Mouse (Mus musculus): Measurements from ENCODE around the gene Hebp1. TPM values are rescaled to one million over a fixed set of nuclear protein-coding genes. Genes with fewer than 3 reads are reported as not detected.

Hebp1 gene
- polyA plus RNA-seq, 1 experiment from 2014 or later: 7.6 TPM

DNA sequence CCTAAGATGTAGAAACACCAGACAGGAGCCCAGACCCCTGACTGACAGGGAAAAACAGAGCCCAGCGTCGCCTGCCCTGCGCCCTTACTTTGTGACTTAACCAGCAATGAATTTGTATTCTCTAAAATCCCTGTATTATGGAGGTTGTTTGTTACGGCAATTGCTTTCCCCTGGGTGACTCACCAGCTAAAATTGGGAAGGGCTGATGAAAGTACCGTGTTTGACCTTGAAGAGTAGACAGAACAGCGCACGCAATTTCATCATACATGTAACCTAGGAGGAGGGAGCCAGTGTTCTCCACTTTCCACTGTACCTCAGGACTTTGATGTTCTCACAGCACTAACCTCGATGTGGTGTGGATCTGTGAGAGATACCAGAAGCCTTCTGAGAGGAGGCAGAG is 4.8 kb downstream of the Hebp1 start:
- H3K36me3 ChIP-seq (replicated peaks): no peaks in the 10 kb centered on the region
- H3K27ac ChIP-seq: no peak overlapping the region
- H3K4me1 ChIP-seq: peaks cover 27% of the 10 kb centered on the region
- WGBS: 77% methylated on average over 8 of the region's 8 CpGs
- DNase-seq (ENCODE audit: extremely low spot score, low spot score): no peak
- no peaks in the 10 kb centered on the region for H3K9me3 ChIP-seq
- H3K4me3 ChIP-seq: no peak overlapping the region
- H3K27me3 ChIP-seq (ENCODE audit: poor library complexity, severe bottlenecking): peaks cover 12% of the 10 kb centered on the region

DNA sequence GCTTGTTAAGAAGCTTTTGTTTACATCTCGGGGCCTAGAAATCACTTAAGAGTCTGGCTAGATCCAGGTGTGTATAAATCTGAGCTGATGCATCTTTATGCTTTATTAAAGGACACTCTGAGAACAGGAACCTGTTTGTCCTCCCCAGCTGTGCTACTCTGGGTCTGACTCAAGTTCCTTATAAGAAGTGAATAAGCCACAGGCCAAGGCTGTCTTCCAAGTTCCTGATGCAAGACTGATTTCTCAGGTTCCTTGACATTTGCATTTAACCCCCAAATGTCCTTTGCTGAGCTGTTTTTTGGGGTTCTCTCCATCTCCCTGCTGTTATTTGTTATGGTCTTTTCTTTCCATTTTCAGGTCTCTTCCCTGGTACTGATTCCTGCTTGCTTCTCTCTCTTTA is 5.9 kb downstream of the Hebp1 start:
- H3K36me3 ChIP-seq (replicated peaks): no peaks in the 10 kb centered on the region
- 89% methylated on average over 1 of the region's 1 CpGs for WGBS
- H3K9me3 ChIP-seq: no peaks in the 10 kb centered on the region
- H3K27me3 ChIP-seq (ENCODE audit: poor library complexity, severe bottlenecking): peaks cover 5% of the 10 kb centered on the region
- H3K4me3 ChIP-seq: no peak overlapping the region
- H3K4me1 ChIP-seq: peaks cover 20% of the 10 kb centered on the region
- H3K27ac ChIP-seq: no peak overlapping the region
- DNase-seq (ENCODE audit: extremely low spot score, low spot score): no peak

DNA sequence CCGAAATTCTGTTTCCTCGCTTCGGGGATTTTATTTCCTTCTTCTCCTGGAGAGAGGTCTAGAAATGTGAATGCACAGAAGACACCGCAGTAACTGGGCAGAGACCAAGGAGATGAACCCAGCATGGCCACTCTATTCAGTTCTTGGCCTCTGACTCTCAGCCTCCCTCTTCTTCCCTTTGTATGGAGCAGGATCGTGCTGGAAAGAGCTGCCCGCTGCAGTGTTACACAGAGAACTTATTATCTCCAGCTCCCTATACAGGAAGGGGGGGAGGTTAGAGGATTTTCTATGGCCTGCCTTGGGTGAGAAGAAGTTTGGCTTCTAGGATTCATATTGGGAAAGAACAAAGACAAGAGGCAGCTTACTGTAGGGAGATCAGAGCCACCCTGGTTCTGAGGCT is 7.7 kb downstream of the Hebp1 start:
- DNase-seq (ENCODE audit: extremely low spot score, low spot score): no peak
- no peaks in the 10 kb centered on the region for H3K27me3 ChIP-seq (ENCODE audit: poor library complexity, severe bottlenecking)
- H3K36me3 ChIP-seq (replicated peaks): no peaks in the 10 kb centered on the region
- H3K9me3 ChIP-seq: no peaks in the 10 kb centered on the region
- H3K4me1 ChIP-seq: peaks cover 20% of the 10 kb centered on the region
- H3K4me3 ChIP-seq: no peak overlapping the region
- 0 out of 2 replicates have a peak overlapping the region, but pooled peaks have one; percentile 33 for H3K27ac ChIP-seq
- WGBS: 65% methylated on average over 6 of the region's 6 CpGs

DNA sequence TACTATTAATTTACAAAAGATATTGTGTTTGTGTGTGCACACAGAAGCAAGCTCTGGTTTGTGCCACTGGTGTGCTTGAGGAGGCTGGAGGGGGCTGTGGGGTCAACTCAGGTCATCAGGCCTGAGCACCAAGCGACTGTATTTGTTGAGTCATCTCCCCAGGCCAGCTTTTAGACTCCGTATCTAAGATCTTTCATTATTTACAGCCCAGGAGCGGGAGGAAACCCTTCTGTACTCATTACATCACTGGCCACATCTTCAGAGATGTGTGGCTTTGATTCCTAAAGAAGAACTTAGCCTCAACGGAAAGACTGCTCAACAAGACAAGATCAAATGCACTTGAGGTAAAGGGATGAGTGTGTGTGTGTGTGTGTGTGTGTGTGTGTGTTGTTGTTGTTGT is 9.2 kb downstream of the Hebp1 start:
- Histone ChIP-seq H3K27me3 (ENCODE audit: poor library complexity, severe bottlenecking) (no peaks in the 10 kb centered on the region), H3K4me1 (peaks cover 15% of the 10 kb centered on the region), H3K36me3 (replicated peaks) (no peaks in the 10 kb centered on the region), H3K27ac (no peak overlapping the region), H3K4me3 (no peak overlapping the region), H3K9me3 (no peaks in the 10 kb centered on the region)
- DNase-seq (ENCODE audit: extremely low spot score, low spot score): no peak
- 77% methylated on average over 4 of the region's 4 CpGs for WGBS

DNA sequence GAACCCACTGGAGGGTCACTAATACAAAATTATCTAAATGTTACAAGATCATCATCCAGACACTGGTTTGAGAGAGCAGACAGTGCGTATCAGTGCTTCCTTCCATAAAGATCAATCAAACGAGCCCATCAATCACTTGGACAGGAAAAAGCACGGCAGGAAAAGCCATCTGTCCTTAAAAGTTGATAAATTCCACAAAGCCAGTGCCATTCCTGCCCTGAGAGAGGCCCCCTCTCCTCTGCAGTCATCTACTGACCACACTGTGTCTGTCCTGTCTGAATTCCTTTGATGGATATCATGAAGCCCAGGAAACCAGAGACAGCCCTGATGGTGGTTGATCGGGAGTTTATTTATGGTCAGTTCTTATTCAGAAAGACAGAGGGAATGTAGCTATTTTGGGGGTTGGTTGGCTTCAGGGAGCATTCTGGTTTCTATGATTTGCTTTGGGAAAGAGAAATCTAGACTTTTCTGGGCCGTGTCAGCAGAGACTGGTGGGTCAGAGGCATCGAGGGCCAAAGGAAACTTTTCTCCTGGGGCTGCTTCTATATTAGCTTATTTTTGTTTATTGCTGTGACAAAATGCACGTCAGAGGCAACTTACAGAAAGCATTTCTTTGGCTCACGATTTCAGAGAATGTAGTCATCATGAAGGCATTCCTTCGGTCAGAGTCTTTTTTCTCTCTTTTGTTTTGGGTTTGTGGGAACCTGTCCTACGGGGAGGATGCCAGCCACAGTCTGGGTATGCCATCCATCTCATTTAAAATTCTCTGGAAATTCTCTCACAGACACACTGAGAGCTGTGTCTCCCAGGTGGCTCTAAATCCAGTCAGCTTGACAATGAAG is 10.5 kb downstream of the Hebp1 start:
- no peak for DNase-seq (ENCODE audit: extremely low spot score, low spot score)

DNA sequence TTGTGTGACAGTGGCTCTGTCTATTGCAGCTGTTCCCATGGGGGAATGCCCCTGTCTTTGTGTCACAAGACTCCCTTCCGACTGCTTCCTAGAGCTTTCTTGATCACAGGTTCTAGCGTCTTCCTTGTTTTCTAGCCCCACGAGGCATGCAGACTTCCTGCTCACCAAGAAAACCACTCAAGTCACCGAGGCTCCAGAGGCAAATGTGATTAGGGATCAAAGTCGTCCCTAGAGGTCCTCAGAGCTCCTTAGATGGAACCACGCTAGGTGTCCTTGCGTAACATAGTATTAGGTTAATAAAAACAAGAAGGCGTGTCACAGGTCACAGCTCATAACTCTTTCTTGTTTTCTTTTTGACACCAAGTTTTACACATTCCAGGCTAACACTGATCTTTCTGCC is 13.9 kb downstream of the Hebp1 start:
- no peaks in the 10 kb centered on the region for H3K36me3 ChIP-seq (replicated peaks)
- peaks cover 17% of the 10 kb centered on the region for H3K27me3 ChIP-seq (ENCODE audit: poor library complexity, severe bottlenecking)
- no peak overlapping the region for H3K4me3 ChIP-seq
- no peak overlapping the region for H3K27ac ChIP-seq
- no peak for DNase-seq (ENCODE audit: extremely low spot score, low spot score)
- no peaks in the 10 kb centered on the region for H3K9me3 ChIP-seq
- WGBS: 58% methylated on average over 8 of the region's 8 CpGs
- peaks cover 4% of the 10 kb centered on the region; the same call in 1 of the 2 replicates for H3K4me1 ChIP-seq

More for the DNA sequence above, 10.5 kb downstream of the Hebp1 start:
- Histone ChIP-seq H3K4me3 (no peak overlapping the region), H3K36me3 (replicated peaks) (no peaks in the 10 kb centered on the region), H3K4me1 (peaks cover 9% of the 10 kb centered on the region), H3K27me3 (ENCODE audit: poor library complexity, severe bottlenecking) (no peaks in the 10 kb centered on the region), H3K9me3 (no peaks in the 10 kb centered on the region), H3K27ac (no peak overlapping the region)
- WGBS: 88% methylated on average over 10 of the region's 10 CpGs

DNA sequence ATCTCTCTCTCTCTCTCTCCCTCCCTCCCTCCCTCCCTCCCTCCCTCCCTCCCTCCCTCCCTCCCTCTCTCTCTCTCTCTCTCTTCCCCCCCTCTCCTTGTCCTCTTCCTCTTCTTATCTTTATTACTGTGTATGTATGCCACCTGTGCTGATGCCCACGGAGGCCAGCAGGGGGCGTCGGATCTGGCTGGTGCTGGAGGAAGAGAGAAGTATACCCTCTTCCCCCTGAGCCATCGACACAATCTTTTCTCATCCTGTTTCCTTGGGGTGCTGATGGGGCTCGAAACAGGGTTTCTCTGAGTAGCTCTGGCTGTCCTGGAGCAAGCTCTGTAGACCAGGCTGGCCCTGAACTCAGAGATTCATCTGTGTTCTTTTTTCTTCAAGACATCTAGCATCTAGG is 14.9 kb downstream of the Hebp1 start:
- WGBS: 48% methylated on average over 5 of the region's 5 CpGs
- DNase-seq (ENCODE audit: extremely low spot score, low spot score): no peak
- H3K4me3 ChIP-seq: no peak overlapping the region
- H3K27me3 ChIP-seq (ENCODE audit: poor library complexity, severe bottlenecking): peaks cover 22% of the 10 kb centered on the region
- H3K9me3 ChIP-seq: no peaks in the 10 kb centered on the region
- H3K36me3 ChIP-seq (replicated peaks): no peaks in the 10 kb centered on the region
- H3K27ac ChIP-seq: no peak overlapping the region
- peaks cover 4% of the 10 kb centered on the region; the same call in 1 of the 2 replicates for H3K4me1 ChIP-seq

DNA sequence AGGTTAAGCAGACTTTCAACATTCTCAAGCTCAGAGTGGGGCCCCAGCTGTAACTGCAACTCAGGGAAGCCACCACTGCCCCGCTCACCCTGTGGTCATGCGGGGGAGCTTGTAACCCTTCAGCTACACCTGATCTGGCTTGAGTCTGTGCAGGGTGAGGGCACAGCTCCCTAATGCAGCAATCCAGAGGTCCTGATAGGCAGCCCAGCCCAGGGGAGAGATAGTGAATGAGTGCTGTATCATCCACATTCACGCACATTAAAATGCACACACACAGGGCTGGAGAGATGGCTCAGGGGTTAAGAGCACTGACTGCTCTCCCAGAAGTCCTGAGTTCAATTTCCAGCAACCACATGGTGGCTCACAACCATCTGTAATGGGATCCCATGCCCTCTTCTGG is 19.2 kb downstream of the Hebp1 start:
- Histone ChIP-seq H3K27me3 (ENCODE audit: poor library complexity, severe bottlenecking) (peaks cover 22% of the 10 kb centered on the region), H3K27ac (no peak overlapping the region), H3K4me3 (no peak overlapping the region), H3K9me3 (no peaks in the 10 kb centered on the region), H3K4me1 (peaks cover 4% of the 10 kb centered on the region; the same call in 1 of the 2 replicates), H3K36me3 (replicated peaks) (no peaks in the 10 kb centered on the region)
- 61% methylated on average over 3 of the region's 3 CpGs for WGBS
- DNase-seq (ENCODE audit: extremely low spot score, low spot score): no peak

- H3K4me1 ChIP-seq: peaks cover 4% of the 10 kb centered on the region; the same call in 1 of the 2 replicates
- no peak for DNase-seq (ENCODE audit: extremely low spot score, low spot score)
Measured at GRCm38 (mm10) chr6:135177271-135177670, 20.6 kb downstream of the Hebp1 start.

DNA sequence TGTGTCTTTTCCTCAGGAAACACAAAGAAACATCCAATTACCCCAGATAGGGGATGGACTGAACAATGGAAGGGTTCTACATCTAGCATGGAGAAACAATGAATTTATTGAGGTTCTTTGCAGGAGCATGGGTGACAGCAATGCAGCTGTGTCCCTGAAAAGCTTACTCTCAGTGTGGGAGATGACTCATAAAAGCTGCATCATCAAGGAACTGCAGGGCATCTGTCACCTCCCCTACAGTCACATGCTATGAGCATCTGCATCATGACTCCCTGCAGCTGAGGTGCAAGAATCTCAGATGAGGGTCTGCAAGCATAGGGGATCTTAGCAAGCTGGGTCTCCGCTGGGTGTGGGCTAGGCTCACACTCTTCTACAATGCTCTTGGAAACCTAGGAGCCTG is 22.8 kb downstream of the Hebp1 start:
- no peak overlapping the region for H3K27ac ChIP-seq
- no peak overlapping the region for H3K4me3 ChIP-seq
- H3K27me3 ChIP-seq (ENCODE audit: poor library complexity, severe bottlenecking): peaks cover 13% of the 10 kb centered on the region
- no peak for DNase-seq (ENCODE audit: extremely low spot score, low spot score)
- H3K9me3 ChIP-seq: peaks cover 3% of the 10 kb centered on the region; the same call in 1 of the 2 replicates
- H3K4me1 ChIP-seq: peaks cover 1% of the 10 kb centered on the region; the same call in 1 of the 2 replicates
- 97% methylated on average over 1 of the region's 1 CpGs for WGBS
- H3K36me3 ChIP-seq (replicated peaks): no peaks in the 10 kb centered on the region

More at GRCm38 (mm10) chr6:135177271-135177670, 20.6 kb downstream of the Hebp1 start:
- Histone ChIP-seq H3K27ac (no peak overlapping the region), H3K36me3 (replicated peaks) (no peaks in the 10 kb centered on the region), H3K4me3 (no peak overlapping the region), H3K9me3 (peaks cover 3% of the 10 kb centered on the region; the same call in 1 of the 2 replicates), H3K27me3 (ENCODE audit: poor library complexity, severe bottlenecking) (peaks cover 22% of the 10 kb centered on the region)

DNA sequence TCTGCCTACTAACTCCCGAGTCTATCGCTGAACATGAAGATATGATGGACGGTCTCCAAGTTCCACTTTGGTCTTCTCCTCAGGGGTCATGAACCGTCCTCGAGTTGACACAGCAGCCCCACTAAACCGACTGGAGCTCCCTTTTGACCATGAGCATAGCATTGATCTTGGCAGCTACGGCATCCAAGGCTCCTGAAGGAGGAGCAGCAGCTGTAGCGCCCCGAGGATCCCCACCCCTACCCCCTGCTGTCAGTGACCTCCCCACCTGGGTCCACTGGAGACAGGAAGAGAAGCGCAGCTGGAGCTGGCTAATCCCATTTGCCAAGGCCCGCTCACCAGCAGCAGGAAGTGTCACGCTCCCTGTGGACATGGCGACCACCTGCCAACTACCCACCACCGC is 26.1 kb downstream of the Hebp1 start:
- 74% methylated on average over 14 of the region's 14 CpGs for WGBS
- DNase-seq (ENCODE audit: extremely low spot score, low spot score): no peak
- Histone ChIP-seq H3K27me3 (ENCODE audit: poor library complexity, severe bottlenecking) (peaks cover 9% of the 10 kb centered on the region), H3K4me1 (peaks cover 16% of the 10 kb centered on the region), H3K4me3 (no peak overlapping the region), H3K27ac (no peak overlapping the region), H3K36me3 (replicated peaks) (no peaks in the 10 kb centered on the region), H3K9me3 (peaks cover 3% of the 10 kb centered on the region; the same call in 1 of the 2 replicates)

DNA sequence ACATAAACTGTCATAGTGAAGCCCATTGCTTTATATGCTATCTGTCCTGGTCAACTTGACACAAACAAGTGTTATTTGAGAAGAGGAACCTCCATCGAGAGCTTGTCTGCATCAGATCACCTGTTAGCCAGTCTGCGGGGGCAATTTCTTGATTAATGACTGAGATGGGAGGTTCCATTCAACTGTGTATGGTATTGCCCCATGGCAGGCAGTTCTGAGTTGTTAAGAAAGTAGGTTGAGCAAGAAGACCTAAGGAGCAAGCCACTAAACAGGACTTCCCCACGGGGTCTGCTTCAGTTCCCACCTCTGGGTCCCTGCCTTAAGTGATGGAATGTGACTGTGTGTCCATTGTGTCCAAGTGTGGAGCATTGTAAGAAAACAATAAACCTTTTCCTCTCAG is 28.6 kb downstream of the Hebp1 start:
- peaks cover 16% of the 10 kb centered on the region for H3K4me1 ChIP-seq
- H3K27ac ChIP-seq: no peak overlapping the region
- H3K36me3 ChIP-seq (replicated peaks): no peaks in the 10 kb centered on the region
- WGBS: 95% methylated on average over 3 of the region's 3 CpGs
- H3K27me3 ChIP-seq (ENCODE audit: poor library complexity, severe bottlenecking): peaks cover 21% of the 10 kb centered on the region
- DNase-seq (ENCODE audit: extremely low spot score, low spot score): no peak
- H3K4me3 ChIP-seq: no peak overlapping the region
- H3K9me3 ChIP-seq: peaks cover 3% of the 10 kb centered on the region; the same call in 1 of the 2 replicates

DNA sequence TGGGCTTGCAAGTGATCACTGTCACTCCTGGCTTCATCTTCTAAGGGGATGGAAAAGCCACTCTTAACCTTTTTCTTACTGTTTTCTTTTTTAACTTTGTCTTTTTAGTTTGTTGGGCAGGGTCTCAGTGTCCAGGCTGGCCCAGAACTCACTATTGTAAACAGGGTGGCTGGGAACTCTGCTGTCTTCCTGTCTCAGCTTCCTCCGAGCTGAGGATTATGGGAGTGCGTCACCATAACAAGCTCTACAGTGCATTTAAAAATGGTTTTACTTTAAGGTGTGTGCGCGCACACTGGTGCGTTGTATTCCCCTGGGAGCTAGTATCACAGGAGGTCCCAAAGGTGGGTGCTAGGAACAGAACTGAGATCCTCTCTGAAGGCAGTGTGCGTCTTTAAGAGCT is 29.4 kb downstream of the Hebp1 start:
- DNase-seq (ENCODE audit: extremely low spot score, low spot score): no peak
- peak overlapping the region; percentile 71 for H3K4me3 ChIP-seq
- H3K4me1 ChIP-seq: peaks cover 18% of the 10 kb centered on the region
- peaks cover 3% of the 10 kb centered on the region; the same call in 1 of the 2 replicates for H3K9me3 ChIP-seq
- H3K27me3 ChIP-seq (ENCODE audit: poor library complexity, severe bottlenecking): peaks cover 21% of the 10 kb centered on the region
- 76% methylated on average over 6 of the region's 6 CpGs for whole genome bisulfite sequencing
- H3K36me3 ChIP-seq (replicated peaks): no peaks in the 10 kb centered on the region
- peak overlapping the region; percentile 87 for H3K27ac ChIP-seq

Data from forebrain, embryonic 10.5 days (tissue).